Mouse (Mus musculus) heart, embryonic 16.5 days (tissue): ENCODE results near the gene Arhgef12. TPM values are rescaled to one million over a fixed set of nuclear protein-coding genes. Genes with fewer than 3 reads are reported as not detected.
A peak's percentile ranks its signal among the peaks of the same experiment; 100 is the strongest.

Experiments
- ATAC-seq: fragments of 200-750 bp; cut with Nextera tagmentation; replicated peaks from 2 replicates; pipeline ENCODE4 v1.8.0; 2017; ENCODE audit warnings: moderate number of reproducible peaks; ENCODE audit not compliant: insufficient read depth, low FRiP score; ENCODE audit errors: extremely low read depth
- H3K27ac ChIP-seq: fragments of 300-500 bp; sonication (generic); 2 replicates; pipeline ENCODE4 v1.5.1; 2014; ENCODE audit warnings: mild to moderate bottlenecking, low read length, control low read depth, moderate library complexity
- H3K27me3 ChIP-seq: fragments of 300-500 bp; sonication (generic); 2 replicates; pipeline ENCODE4 v1.6.1; 2014; ENCODE audit warnings: low read length, mixed read lengths; ENCODE audit not compliant: control insufficient read depth, insufficient read depth
- H3K36me3 ChIP-seq: fragments of 300-500 bp; sonication (generic); 2 replicates; pipeline ENCODE4 v1.6.1; 2014; ENCODE audit not compliant: control insufficient read depth, insufficient read depth
- H3K4me1 ChIP-seq: fragments of 300-500 bp; sonication (generic); 2 replicates; pipeline ENCODE4 v1.6.1; 2014; ENCODE audit warnings: low read length, mixed read lengths; ENCODE audit not compliant: control insufficient read depth, insufficient read depth
- H3K4me2 ChIP-seq: fragments of 300-500 bp; sonication (generic); 2 replicates; pipeline ENCODE4 v1.6.1; 2014; ENCODE audit warnings: low read depth, mild to moderate bottlenecking, control low read depth, low read length
- H3K4me3 ChIP-seq: fragments of 300-500 bp; sonication (generic); 2 replicates; pipeline ENCODE4 v1.5.1; 2014; ENCODE audit warnings: mild to moderate bottlenecking, control low read depth, low read length
- H3K9ac ChIP-seq: fragments of 300-500 bp; sonication (generic); 2 replicates; pipeline ENCODE4 v1.6.1; 2014; ENCODE audit warnings: low read length, control low read depth
- H3K9me3 ChIP-seq: fragments of 300-500 bp; sonication (generic); replicated peaks from 2 replicates; pipeline ENCODE4 v1.6.1; 2016; ENCODE audit warnings: low read length; ENCODE audit not compliant: control insufficient read depth
- WGBS: fragments of 180-500 bp; shearing (Covaris S2); extraction: QIAGEN DNeasy Blood & Tissue Kit; methylation state at CpG from one replicate; pipeline ENCODE4 v1.1.7; 2014; 5-methylcytosine and 5-hydroxymethylcytosine counted together
- polyA plus RNA-seq: library from polyadenylated mRNA; unstranded; fragments of >200 nt; fragmentation: Nextera tagmentation; extraction: Ambion mirVana; gene quantifications from 2 replicates; pipeline ENCODE4 v1.2.1, GENCODE M21; 2015

The Arhgef12 gene
- polyA plus RNA-seq, 1 experiment from 2014 or later: 10.9 TPM

GRCm38 (mm10) chr9:43105664-43106361 lies 1.2 kb downstream of the Arhgef12 start:
- Histone ChIP-seq H3K4me2 (peak overlapping the region; percentile 89), H3K4me1 (peaks cover 32% of the 10 kb centered on the region), H3K9ac (peak overlapping the region; percentile 95), H3K27me3 (no peaks in the 10 kb centered on the region), H3K27ac (peak overlapping the region; percentile 97), H3K4me3 (peak overlapping the region; percentile 83), H3K9me3 (no peaks in the 10 kb centered on the region), H3K36me3 (peaks cover 6% of the 10 kb centered on the region)
- ATAC-seq: peak; percentile 85
- WGBS: under 1% methylated on average over 77 of the region's 91 CpGs

GRCm38 (mm10) chr9:43104873-43105663 lies 2.0 kb downstream of the Arhgef12 start:
- ATAC-seq: no peak
- peak overlapping the region; percentile 83 for H3K4me3 ChIP-seq
- H3K4me1 ChIP-seq: peaks cover 32% of the 10 kb centered on the region
- WGBS: 2% methylated on average over 40 of the region's 40 CpGs
- H3K36me3 ChIP-seq: no peaks in the 10 kb centered on the region
- peak overlapping the region; percentile 95 for H3K9ac ChIP-seq
- peak overlapping the region; percentile 97 for H3K27ac ChIP-seq
- peak overlapping the region; percentile 89 for H3K4me2 ChIP-seq
- no peaks in the 10 kb centered on the region for H3K27me3 ChIP-seq
- H3K9me3 ChIP-seq: no peaks in the 10 kb centered on the region

GRCm38 (mm10) chr9:43104526-43104872 lies 2.5 kb downstream of the Arhgef12 start:
- H3K9me3 ChIP-seq: no peaks in the 10 kb centered on the region
- peak overlapping the region; percentile 83 for H3K4me3 ChIP-seq
- H3K27ac ChIP-seq: peak overlapping the region; percentile 97
- peak overlapping the region; percentile 95 for H3K9ac ChIP-seq
- H3K27me3 ChIP-seq: no peaks in the 10 kb centered on the region
- H3K4me1 ChIP-seq: peaks cover 32% of the 10 kb centered on the region
- H3K36me3 ChIP-seq: no peaks in the 10 kb centered on the region
- ATAC-seq: no peak
- H3K4me2 ChIP-seq: peak overlapping the region; percentile 89
- WGBS: 4% methylated on average over 4 of the region's 4 CpGs

- Histone ChIP-seq H3K4me1 (peaks cover 34% of the 10 kb centered on the region), H3K27me3 (no peaks in the 10 kb centered on the region), H3K4me3 (peak overlapping the region; percentile 83), H3K9ac (peak overlapping the region; percentile 95), H3K9me3 (no peaks in the 10 kb centered on the region), H3K36me3 (no peaks in the 10 kb centered on the region), H3K27ac (peak overlapping the region; percentile 25), H3K4me2 (peak overlapping the region; percentile 89)
- WGBS: 20% methylated on average over 4 of the region's 4 CpGs
- ATAC-seq: no peak
These were observed 3.3 kb downstream of the Arhgef12 start for GRCm38 (mm10) chr9:43103675-43104299.

GRCm38 (mm10) chr9:43102931-43103330 lies 4.1 kb downstream of the Arhgef12 start:
- Histone ChIP-seq H3K27ac (0 out of 2 replicates have a peak overlapping the region, but pooled peaks have one; percentile 27), H3K36me3 (no peaks in the 10 kb centered on the region), H3K4me1 (peaks cover 34% of the 10 kb centered on the region), H3K9ac (peak overlapping the region; percentile 95; the same call in 1 of the 2 replicates), H3K27me3 (no peaks in the 10 kb centered on the region), H3K4me2 (peak overlapping the region; percentile 89), H3K9me3 (no peaks in the 10 kb centered on the region), H3K4me3 (peak overlapping the region; percentile 83)
- no peak for ATAC-seq
- WGBS: 85% methylated on average over 2 of the region's 2 CpGs

GRCm38 (mm10) chr9:43101936-43102595 lies 5.0 kb downstream of the Arhgef12 start:
- H3K4me1 ChIP-seq: peaks cover 28% of the 10 kb centered on the region
- peak overlapping the region; percentile 54 for H3K9ac ChIP-seq
- no peaks in the 10 kb centered on the region for H3K27me3 ChIP-seq
- peak overlapping the region; percentile 59 for H3K4me2 ChIP-seq
- peak overlapping the region; percentile 83 for H3K27ac ChIP-seq
- H3K36me3 ChIP-seq: no peaks in the 10 kb centered on the region
- no peak for ATAC-seq
- peak overlapping the region; percentile 34 for H3K4me3 ChIP-seq
- WGBS: 33% methylated on average over 8 of the region's 8 CpGs
- no peaks in the 10 kb centered on the region for H3K9me3 ChIP-seq

- WGBS: 32% methylated on average over 4 of the region's 4 CpGs
- ATAC-seq: no peak; the same call in 1 of the 2 replicates
- no peaks in the 10 kb centered on the region for H3K27me3 ChIP-seq
- H3K4me3 ChIP-seq: no peak overlapping the region
- H3K9ac ChIP-seq: no peak overlapping the region
- no peaks in the 10 kb centered on the region for H3K9me3 ChIP-seq
- H3K4me2 ChIP-seq: no peak overlapping the region; the same call in 1 of the 2 replicates
- peaks cover 29% of the 10 kb centered on the region for H3K4me1 ChIP-seq
- H3K27ac ChIP-seq: peak overlapping the region; percentile 25
- no peaks in the 10 kb centered on the region for H3K36me3 ChIP-seq
These were observed 8.1 kb downstream of the Arhgef12 start for GRCm38 (mm10) chr9:43098922-43099321.

- H3K9me3 ChIP-seq: no peaks in the 10 kb centered on the region
- H3K9ac ChIP-seq: no peak overlapping the region
- ATAC-seq: no peak
- no peaks in the 10 kb centered on the region for H3K36me3 ChIP-seq
- no peaks in the 10 kb centered on the region for H3K27me3 ChIP-seq
- H3K4me2 ChIP-seq: no peak overlapping the region
- peaks cover 21% of the 10 kb centered on the region for H3K4me1 ChIP-seq
- 82% methylated on average over 3 of the region's 3 CpGs for WGBS
- no peak overlapping the region for H3K4me3 ChIP-seq
- no peak overlapping the region for H3K27ac ChIP-seq
These were observed 9.1 kb downstream of the Arhgef12 start for GRCm38 (mm10) chr9:43097801-43098557.
